Mouse (Mus musculus) hindbrain, embryonic 10.5 days (tissue): ENCODE measurements around the gene Pitpnb. TPM values are rescaled to one million over a fixed set of nuclear protein-coding genes. Genes with fewer than 3 reads are reported as not detected.

Experiments used
- DNase-seq: peaks from one replicate; pipeline ENCODE4 v3.0.0-alpha.2; 2017; ENCODE audit warnings: low spot score
- H3K27ac ChIP-seq: fragments of 300-500 bp; sonication (generic); 2 replicates; pipeline ENCODE4 v1.5.1; 2016; ENCODE audit warnings: mild to moderate bottlenecking, moderate library complexity
- H3K27me3 ChIP-seq: fragments of 300-500 bp; sonication (generic); 2 replicates; pipeline ENCODE4 v1.6.1; 2016; ENCODE audit warnings: mild to moderate bottlenecking; ENCODE audit not compliant: poor library complexity, insufficient read depth, severe bottlenecking
- H3K36me3 ChIP-seq: fragments of 300-500 bp; sonication (generic); 2 replicates; pipeline ENCODE4 v1.6.1; 2016; ENCODE audit warnings: mild to moderate bottlenecking, moderate library complexity
- H3K4me1 ChIP-seq: fragments of 300-500 bp; sonication (generic); replicated peaks from 2 replicates; pipeline ENCODE4 v1.6.1; 2016; ENCODE audit warnings: mild to moderate bottlenecking
- H3K4me3 ChIP-seq: fragments of 300-500 bp; sonication (generic); 2 replicates; pipeline ENCODE4 v1.5.1; 2016; ENCODE audit warnings: mild to moderate bottlenecking, moderate library complexity
- H3K9me3 ChIP-seq: fragments of 300-500 bp; sonication (generic); 2 replicates; pipeline ENCODE4 v1.6.1; 2016; ENCODE audit warnings: mild to moderate bottlenecking, moderate library complexity
- WGBS: fragments of 180-500 bp; shearing (Covaris S2); methylation state at CpG from one replicate; pipeline ENCODE4 v1.1.7; 2016; 5-methylcytosine and 5-hydroxymethylcytosine counted together
- polyA plus RNA-seq: library from polyadenylated mRNA; unstranded; fragments of >200 nt; fragmentation: Nextera tagmentation; extraction: Ambion mirVana; gene quantifications from 2 replicates; pipeline ENCODE4 v1.2.1, GENCODE M21; 2016

Gene Pitpnb
- polyA plus RNA-seq, 1 experiment from 2014 or later: 110 TPM

GRCm38 (mm10) chr5:111390911-111391310 is 60.3 kb downstream of the Pitpnb start:
- Histone ChIP-seq H3K36me3 (peaks cover 41% of the 10 kb centered on the region), H3K27me3 (no peaks in the 10 kb centered on the region), H3K4me1 (peaks cover 38% of the 10 kb centered on the region), H3K9me3 (no peaks in the 10 kb centered on the region), H3K4me3 (no peak overlapping the region), H3K27ac (no peak overlapping the region)
- no peak for DNase-seq
- 90% methylated on average over 10 of the region's 10 CpGs for WGBS

GRCm38 (mm10) chr5:111391485-111391884 is 60.9 kb downstream of the Pitpnb start:
- no peaks in the 10 kb centered on the region for H3K9me3 ChIP-seq
- 86% methylated on average over 6 of the region's 6 CpGs for WGBS
- H3K36me3 ChIP-seq: peaks cover 35% of the 10 kb centered on the region
- H3K4me3 ChIP-seq: no peak overlapping the region
- no peak for DNase-seq
- no peaks in the 10 kb centered on the region for H3K27me3 ChIP-seq
- no peak overlapping the region for H3K27ac ChIP-seq
- H3K4me1 ChIP-seq: peaks cover 43% of the 10 kb centered on the region

- Histone ChIP-seq H3K4me1 (peaks cover 56% of the 10 kb centered on the region), H3K36me3 (peaks cover 16% of the 10 kb centered on the region), H3K27ac (peak overlapping the region; percentile 85), H3K4me3 (peak overlapping the region; percentile 35), H3K9me3 (no peaks in the 10 kb centered on the region), H3K27me3 (peaks cover 7% of the 10 kb centered on the region; the same call in 1 of the 2 replicates)
- DNase-seq: peak; percentile 83
- 7% methylated on average over 17 of the region's 17 CpGs for WGBS
Observed at GRCm38 (mm10) chr5:111393346-111394197, 63.0 kb downstream of the Pitpnb start.

GRCm38 (mm10) chr5:111394198-111395053 is 63.9 kb downstream of the Pitpnb start:
- Histone ChIP-seq H3K9me3 (no peaks in the 10 kb centered on the region), H3K4me1 (peaks cover 58% of the 10 kb centered on the region), H3K4me3 (peak overlapping the region; percentile 35), H3K27ac (peak overlapping the region; percentile 85), H3K27me3 (peaks cover 7% of the 10 kb centered on the region; the same call in 1 of the 2 replicates), H3K36me3 (peaks cover 7% of the 10 kb centered on the region)
- WGBS: 29% methylated on average over 15 of the region's 15 CpGs
- DNase-seq: no peak

GRCm38 (mm10) chr5:111395771-111396170 is 65.2 kb downstream of the Pitpnb start:
- peaks cover 65% of the 10 kb centered on the region for H3K4me1 ChIP-seq
- 53% methylated on average over 10 of the region's 10 CpGs for WGBS
- H3K36me3 ChIP-seq: no peaks in the 10 kb centered on the region
- DNase-seq: peak; percentile 31
- no peaks in the 10 kb centered on the region for H3K9me3 ChIP-seq
- peaks cover 11% of the 10 kb centered on the region for H3K27me3 ChIP-seq
- H3K27ac ChIP-seq: peak overlapping the region; percentile 53
- H3K4me3 ChIP-seq: no peak overlapping the region

GRCm38 (mm10) chr5:111396199-111396598 is 65.6 kb downstream of the Pitpnb start:
- Histone ChIP-seq H3K36me3 (no peaks in the 10 kb centered on the region), H3K4me3 (no peak overlapping the region), H3K27ac (peak overlapping the region; percentile 53), H3K4me1 (peaks cover 68% of the 10 kb centered on the region), H3K9me3 (no peaks in the 10 kb centered on the region), H3K27me3 (peaks cover 11% of the 10 kb centered on the region)
- DNase-seq: no peak
- WGBS: 77% methylated on average over 4 of the region's 4 CpGs

- H3K27ac ChIP-seq: peak overlapping the region; percentile 8; the same call in 1 of the 2 replicates
- no peaks in the 10 kb centered on the region for H3K36me3 ChIP-seq
- peaks cover 11% of the 10 kb centered on the region for H3K27me3 ChIP-seq
- WGBS: 49% methylated on average over 4 of the region's 4 CpGs
- DNase-seq: no peak
- no peak overlapping the region for H3K4me3 ChIP-seq
- H3K4me1 ChIP-seq: peaks cover 65% of the 10 kb centered on the region
- H3K9me3 ChIP-seq: no peaks in the 10 kb centered on the region
Observed at GRCm38 (mm10) chr5:111398471-111398870, 67.9 kb downstream of the Pitpnb start.

- Histone ChIP-seq H3K4me3 (no peak overlapping the region), H3K36me3 (no peaks in the 10 kb centered on the region), H3K27ac (no peak overlapping the region), H3K4me1 (peaks cover 59% of the 10 kb centered on the region), H3K9me3 (no peaks in the 10 kb centered on the region), H3K27me3 (peaks cover 11% of the 10 kb centered on the region)
- DNase-seq: no peak
- 80% methylated on average over 4 of the region's 4 CpGs for WGBS
Observed at GRCm38 (mm10) chr5:111399271-111399670, 68.7 kb downstream of the Pitpnb start.

GRCm38 (mm10) chr5:111401879-111402650 is 71.5 kb downstream of the Pitpnb start:
- no peak for DNase-seq
- peaks cover 34% of the 10 kb centered on the region for H3K4me1 ChIP-seq
- 79% methylated on average over 19 of the region's 19 CpGs for WGBS

GRCm38 (mm10) chr5:111402651-111402996 is 72.1 kb downstream of the Pitpnb start:
- no peak for DNase-seq
- Histone ChIP-seq H3K27ac (no peak overlapping the region), H3K4me3 (no peak overlapping the region), H3K36me3 (no peaks in the 10 kb centered on the region), H3K4me1 (peaks cover 32% of the 10 kb centered on the region), H3K27me3 (peaks cover 4% of the 10 kb centered on the region), H3K9me3 (no peaks in the 10 kb centered on the region)
- WGBS: 89% methylated on average over 6 of the region's 6 CpGs

More at GRCm38 (mm10) chr5:111401879-111402650, 71.5 kb downstream of the Pitpnb start:
- Histone ChIP-seq H3K27ac (no peak overlapping the region), H3K4me3 (no peak overlapping the region), H3K9me3 (no peaks in the 10 kb centered on the region), H3K27me3 (peaks cover 10% of the 10 kb centered on the region), H3K36me3 (no peaks in the 10 kb centered on the region)

- Histone ChIP-seq H3K4me3 (no peak overlapping the region), H3K27ac (no peak overlapping the region), H3K4me1 (peaks cover 45% of the 10 kb centered on the region), H3K36me3 (no peaks in the 10 kb centered on the region), H3K9me3 (no peaks in the 10 kb centered on the region), H3K27me3 (peaks cover 8% of the 10 kb centered on the region)
- 78% methylated on average over 6 of the region's 6 CpGs for WGBS
- DNase-seq: no peak
Observed at GRCm38 (mm10) chr5:111404721-111405120, 74.2 kb downstream of the Pitpnb start.

- peak overlapping the region; percentile 74 for H3K27ac ChIP-seq
- H3K27me3 ChIP-seq: peaks cover 19% of the 10 kb centered on the region; the same call in 1 of the 2 replicates
Observed at GRCm38 (mm10) chr5:111408470-111409105, 78.0 kb downstream of the Pitpnb start.

More at GRCm38 (mm10) chr5:111408470-111409105, 78.0 kb downstream of the Pitpnb start:
- WGBS: 17% methylated on average over 14 of the region's 14 CpGs
- H3K9me3 ChIP-seq: no peaks in the 10 kb centered on the region
- H3K4me1 ChIP-seq: peaks cover 32% of the 10 kb centered on the region
- DNase-seq: peak; percentile 36
- H3K4me3 ChIP-seq: no peak overlapping the region
- no peaks in the 10 kb centered on the region for H3K36me3 ChIP-seq
